Mouse (Mus musculus): ENCODE data around the gene Haspin. TPM values are rescaled to one million over a fixed set of nuclear protein-coding genes. Genes with fewer than 3 reads are reported as not detected.

Haspin gene
- polyA plus RNA-seq, 1 experiment: 8.6 TPM

GRCm38 (mm10) chr11:73134222-73134621 lies 3.9 kb downstream of the Haspin start:
- Histone ChIP-seq H3K27me3 (ENCODE audit: control insufficient read depth, insufficient read depth, low read length) (no peaks in the 10 kb centered on the region), H3K27ac (ENCODE audit: control insufficient read depth, insufficient read depth, low read length) (no peak overlapping the region), H3K36me3 (ENCODE audit: control insufficient read depth, insufficient read depth, low read length) (no peaks in the 10 kb centered on the region), H3K4me3 (ENCODE audit: control insufficient read depth, insufficient read depth, low read length) (no peak overlapping the region), H3K4me1 (replicated peaks; ENCODE audit: control insufficient read depth, insufficient read depth, low read length) (peaks cover 18% of the 10 kb centered on the region)
- TF ChIP-seq POLR2A (IDR thresholded peaks at IDR 0.05; ENCODE audit: control insufficient read depth, extremely low read depth, insufficient read depth, low read length, poor library complexity): no peak
- TF ChIP-seq CTCF (IDR thresholded peaks at IDR 0.05; ENCODE audit: borderline replicate concordance, control insufficient read depth, extremely low read depth, insufficient read depth, low read length, poor library complexity): no peak
- DNase-seq: no peak
- WGBS: 91% methylated on average over 5 of the region's 5 CpGs

DNA sequence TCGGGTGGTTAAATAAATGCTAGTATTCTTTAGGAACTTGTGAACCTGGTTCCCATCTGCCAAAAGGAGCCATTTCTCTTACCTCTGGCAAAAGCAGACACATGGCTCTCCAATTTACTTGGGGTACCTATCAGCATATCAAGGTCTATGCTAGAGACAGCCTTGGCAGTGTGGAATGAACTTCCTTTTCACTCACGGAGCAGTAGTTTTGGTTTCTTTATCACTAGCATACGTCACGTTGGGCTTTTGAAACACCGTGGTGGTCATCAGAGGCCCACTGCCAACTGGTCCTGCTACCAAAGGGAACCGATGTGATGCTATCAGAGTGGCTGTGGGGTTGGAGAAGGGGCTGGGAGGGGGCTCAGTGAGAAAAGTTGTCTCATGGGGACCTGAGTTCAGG lies 5.1 kb downstream of the Haspin start:
- no peak for DNase-seq
- no peak for TF ChIP-seq CTCF (IDR thresholded peaks at IDR 0.05; ENCODE audit: borderline replicate concordance, control insufficient read depth, extremely low read depth, insufficient read depth, low read length, poor library complexity)
- TF ChIP-seq POLR2A (IDR thresholded peaks at IDR 0.05; ENCODE audit: control insufficient read depth, extremely low read depth, insufficient read depth, low read length, poor library complexity): no peak
- WGBS: 71% methylated on average over 6 of the region's 6 CpGs
- no peaks in the 10 kb centered on the region for H3K36me3 ChIP-seq (ENCODE audit: control insufficient read depth, insufficient read depth, low read length)
- no peak overlapping the region for H3K4me3 ChIP-seq (ENCODE audit: control insufficient read depth, insufficient read depth, low read length)
- peaks cover 16% of the 10 kb centered on the region for H3K4me1 ChIP-seq (replicated peaks; ENCODE audit: control insufficient read depth, insufficient read depth, low read length)
- no peak overlapping the region for H3K27ac ChIP-seq (ENCODE audit: control insufficient read depth, insufficient read depth, low read length)
- H3K27me3 ChIP-seq (ENCODE audit: control insufficient read depth, insufficient read depth, low read length): no peaks in the 10 kb centered on the region

DNA sequence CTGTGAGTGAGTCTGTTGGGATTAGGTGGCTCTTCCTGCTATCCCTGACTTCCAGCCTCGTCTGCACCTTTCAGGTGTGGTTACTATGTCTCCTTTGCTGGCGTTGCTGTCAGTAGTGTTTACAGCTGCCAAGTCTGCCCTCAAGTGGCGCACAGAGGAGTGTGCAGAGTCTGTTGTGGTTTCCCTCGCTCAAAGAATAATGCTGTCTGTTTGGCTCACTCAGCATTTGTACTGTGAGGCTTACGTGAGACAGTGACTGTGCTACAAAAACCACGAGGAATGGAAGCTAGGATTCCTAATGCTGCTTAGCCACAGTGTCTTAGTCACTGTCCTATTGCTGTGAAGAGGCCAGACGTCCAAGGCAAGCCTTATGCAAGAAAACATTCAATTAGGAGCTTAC lies 7.1 kb downstream of the Haspin start:
- DNase-seq: peak; percentile 65
- 11% methylated on average over 7 of the region's 7 CpGs for WGBS
- peaks cover 5% of the 10 kb centered on the region for H3K4me1 ChIP-seq (replicated peaks; ENCODE audit: control insufficient read depth, insufficient read depth, low read length)
- no peak overlapping the region for H3K4me3 ChIP-seq (ENCODE audit: control insufficient read depth, insufficient read depth, low read length)
- TF ChIP-seq CTCF (IDR thresholded peaks at IDR 0.05; ENCODE audit: borderline replicate concordance, control insufficient read depth, extremely low read depth, insufficient read depth, low read length, poor library complexity): peak; percentile 50; the same call in 1 of the 2 replicates
- no peak for TF ChIP-seq POLR2A (IDR thresholded peaks at IDR 0.05; ENCODE audit: control insufficient read depth, extremely low read depth, insufficient read depth, low read length, poor library complexity)
- H3K27me3 ChIP-seq (ENCODE audit: control insufficient read depth, insufficient read depth, low read length): no peaks in the 10 kb centered on the region
- H3K36me3 ChIP-seq (ENCODE audit: control insufficient read depth, insufficient read depth, low read length): no peaks in the 10 kb centered on the region
- no peak overlapping the region for H3K27ac ChIP-seq (ENCODE audit: control insufficient read depth, insufficient read depth, low read length)

GRCm38 (mm10) chr11:73126495-73126894 lies 11.6 kb downstream of the Haspin start:
- TF ChIP-seq CTCF (IDR thresholded peaks at IDR 0.05; ENCODE audit: borderline replicate concordance, control insufficient read depth, extremely low read depth, insufficient read depth, low read length, poor library complexity) (no peak), POLR2A (IDR thresholded peaks at IDR 0.05; ENCODE audit: control insufficient read depth, extremely low read depth, insufficient read depth, low read length, poor library complexity) (no peak)
- no peak for DNase-seq
- Histone ChIP-seq H3K27me3 (ENCODE audit: control insufficient read depth, insufficient read depth, low read length) (no peaks in the 10 kb centered on the region), H3K27ac (ENCODE audit: control insufficient read depth, insufficient read depth, low read length) (no peak overlapping the region), H3K36me3 (ENCODE audit: control insufficient read depth, insufficient read depth, low read length) (no peaks in the 10 kb centered on the region), H3K4me1 (replicated peaks; ENCODE audit: control insufficient read depth, insufficient read depth, low read length) (no peaks in the 10 kb centered on the region; the same call in 1 of the 2 replicates), H3K4me3 (ENCODE audit: control insufficient read depth, insufficient read depth, low read length) (no peak overlapping the region)
- WGBS: 97% methylated on average over 6 of the region's 6 CpGs

DNA sequence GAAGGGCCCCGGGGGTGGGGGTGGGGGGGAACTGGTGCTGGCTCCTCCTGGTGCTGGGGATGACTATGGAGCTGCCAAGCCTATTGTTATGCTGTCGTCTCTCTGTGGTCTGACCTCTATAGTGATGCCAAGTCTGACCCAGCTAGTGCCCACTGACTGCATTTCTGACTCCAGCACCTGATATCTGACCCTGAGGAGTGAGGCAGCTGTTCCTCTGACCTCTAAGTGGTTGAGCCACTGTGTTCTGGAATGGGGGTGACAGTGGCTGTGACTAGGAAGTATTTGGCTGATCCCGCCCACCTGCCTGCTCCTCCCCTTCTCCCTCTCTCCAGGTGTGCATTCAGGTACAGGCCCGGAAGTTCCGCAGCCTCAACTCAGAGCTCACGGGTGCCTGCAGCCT lies 26.7 kb downstream of the Haspin start:
- Histone ChIP-seq H3K4me1 (replicated peaks; ENCODE audit: control insufficient read depth, insufficient read depth, low read length) (peaks cover 21% of the 10 kb centered on the region), H3K27me3 (ENCODE audit: control insufficient read depth, insufficient read depth, low read length) (no peaks in the 10 kb centered on the region), H3K27ac (ENCODE audit: control insufficient read depth, insufficient read depth, low read length) (no peak overlapping the region), H3K4me3 (ENCODE audit: control insufficient read depth, insufficient read depth, low read length) (no peak overlapping the region), H3K36me3 (ENCODE audit: control insufficient read depth, insufficient read depth, low read length) (no peaks in the 10 kb centered on the region)
- TF ChIP-seq CTCF (IDR thresholded peaks at IDR 0.05; ENCODE audit: borderline replicate concordance, control insufficient read depth, extremely low read depth, insufficient read depth, low read length, poor library complexity): no peak
- no peak for TF ChIP-seq POLR2A (IDR thresholded peaks at IDR 0.05; ENCODE audit: control insufficient read depth, extremely low read depth, insufficient read depth, low read length, poor library complexity)
- WGBS: 92% methylated on average over 6 of the region's 6 CpGs
- DNase-seq: no peak

DNA sequence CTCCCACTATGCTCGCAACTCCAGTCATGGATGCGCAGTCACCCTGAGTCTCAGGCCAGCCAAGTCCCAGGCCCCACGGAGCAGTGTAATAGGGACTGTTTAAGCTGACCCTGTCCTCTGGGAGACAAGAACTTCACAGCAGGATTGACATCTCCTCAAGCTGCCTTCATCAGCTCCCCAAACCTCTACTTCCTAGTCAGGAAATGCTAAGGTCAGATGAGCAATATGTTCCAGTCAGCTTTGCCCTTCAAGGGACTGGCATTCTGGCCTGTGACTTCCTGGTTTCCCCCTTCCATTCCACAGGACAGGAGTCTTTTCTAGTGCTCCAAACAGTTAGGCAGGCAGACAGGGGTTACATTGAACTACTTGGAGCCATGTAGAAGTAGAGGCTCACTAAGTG lies 28.2 kb downstream of the Haspin start:
- DNase-seq: no peak
- Histone ChIP-seq H3K27me3 (ENCODE audit: control insufficient read depth, insufficient read depth, low read length) (no peaks in the 10 kb centered on the region), H3K4me1 (replicated peaks; ENCODE audit: control insufficient read depth, insufficient read depth, low read length) (peaks cover 21% of the 10 kb centered on the region), H3K27ac (ENCODE audit: control insufficient read depth, insufficient read depth, low read length) (no peak overlapping the region), H3K4me3 (ENCODE audit: control insufficient read depth, insufficient read depth, low read length) (no peak overlapping the region), H3K36me3 (ENCODE audit: control insufficient read depth, insufficient read depth, low read length) (no peaks in the 10 kb centered on the region)
- TF ChIP-seq CTCF (IDR thresholded peaks at IDR 0.05; ENCODE audit: borderline replicate concordance, control insufficient read depth, extremely low read depth, insufficient read depth, low read length, poor library complexity) (no peak), POLR2A (IDR thresholded peaks at IDR 0.05; ENCODE audit: control insufficient read depth, extremely low read depth, insufficient read depth, low read length, poor library complexity) (no peak)
- WGBS: 98% methylated on average over 3 of the region's 3 CpGs

Data from thymus, adult 2 months (tissue).